8 mouse cellular contexts compared by ENCODE assay signal in genomic region chr6:67266664-67267407, GRCm38 (mm10). TPM values are rescaled to one million over a fixed set of nuclear protein-coding genes. Genes with fewer than 3 reads are reported as not detected.
DNase-seq lines count a peak whose midpoint lies in the region; ATAC-seq and TF ChIP-seq lines count a peak whose summit lies in the region.

No protein-coding gene starts in this region.

- TF ChIP-seq CTCF in G1E (IDR thresholded peaks at IDR 0.05; ENCODE audit: low read depth, low read length) = no peak
- no peak for TF ChIP-seq CTCF in layer of hippocampus, adult 2 months (conservative IDR thresholded peaks at IDR 0.05)
- no peak for TF ChIP-seq CTCF in lung, embryonic 14.5 days (IDR thresholded peaks at IDR 0.05; ENCODE audit: low read depth)
- TF ChIP-seq CTCF in olfactory bulb, adult 2 months (IDR thresholded peaks at IDR 0.05; ENCODE audit: insufficient read depth, low read depth, low read length) = no peak
- peak; percentile 63; the same call in 1 of the 2 replicates for TF ChIP-seq CTCF in thymus, adult 2 months (IDR thresholded peaks at IDR 0.05; ENCODE audit: borderline replicate concordance, control insufficient read depth, extremely low read depth, insufficient read depth, low read length, poor library complexity)

- TF ChIP-seq POLR2A in olfactory bulb, adult 2 months (IDR thresholded peaks at IDR 0.05; ENCODE audit: insufficient read depth, low read depth, low read length) = peak; percentile 83
- TF ChIP-seq POLR2A in thymus, adult 2 months (IDR thresholded peaks at IDR 0.05; ENCODE audit: control insufficient read depth, extremely low read depth, insufficient read depth, low read length, poor library complexity) = peak; percentile 81

- peak overlapping the region; percentile 91 for H3K27ac ChIP-seq in forebrain, embryonic 16.5 days (ENCODE audit: low read length)
- peak overlapping the region; percentile 93 for H3K27ac ChIP-seq in layer of hippocampus, adult 2 months
- peak overlapping the region; percentile 89 for H3K27ac ChIP-seq in lung, embryonic 14.5 days (ENCODE audit: low read depth)
- peak overlapping the region; percentile 60 for H3K27ac ChIP-seq in olfactory bulb, adult 2 months (ENCODE audit: insufficient read depth, low read depth, low read length)
- peak overlapping the region; percentile 78 for H3K27ac ChIP-seq in thymus, adult 2 months (ENCODE audit: control insufficient read depth, insufficient read depth, low read length)

- intact Hi-C loops in heart, postnatal 36 days (cut with DNase I) = loop anchor here (2.0 to 10.0 kb wide), 5 partner anchors 38 to 732 kb away; partner anchors contain the start of genes Gadd45a and Mad2l1

- no peaks in the 10 kb centered on the region for H3K9me3 ChIP-seq in G1E (replicated peaks)
- no peaks in the 10 kb centered on the region for H3K9me3 ChIP-seq in forebrain, embryonic 16.5 days (ENCODE audit: control insufficient read depth, low read length)
- H3K9me3 ChIP-seq in lung, embryonic 14.5 days (ENCODE audit: low read depth, low read length) = no peaks in the 10 kb centered on the region

- peak; percentile 84 for ATAC-seq in G1E (ENCODE audit: extremely low read depth, insufficient number of reproducible peaks, low FRiP score, poor library complexity, severe bottlenecking)
- peak; percentile 100 for ATAC-seq in forebrain, embryonic 16.5 days
- peak; percentile 100 for ATAC-seq in lung, embryonic 14.5 days (ENCODE audit: insufficient read depth)

- WGBS in forebrain, embryonic 16.5 days = under 1% methylated on average over 68 of the region's 68 CpGs
- under 1% methylated on average over 68 of the region's 68 CpGs for WGBS in lung, embryonic 14.5 days
- WGBS in olfactory bulb, adult 2 months = under 1% methylated on average over 68 of the region's 68 CpGs
- WGBS in thymus, adult 2 months = under 1% methylated on average over 68 of the region's 68 CpGs

- DNase-seq in G1E (ENCODE audit: low spot score) = peak; percentile 82
- peak; percentile 95 to 99 for DNase-seq in cerebellum, adult 18-20 months
- peak; percentile 91 for DNase-seq in heart, postnatal 36 days
- DNase-seq in layer of hippocampus, adult 2 months (ENCODE audit: low spot score in 2 of 2) = peak; percentile 95 to 98
- peak; percentile 98 for DNase-seq in lung, embryonic 14.5 days
- DNase-seq in thymus, adult 2 months = peak; percentile 98

- peaks cover 23% of the 10 kb centered on the region for H3K4me1 ChIP-seq in G1E (ENCODE audit: insufficient read depth, low read depth, low read length)
- peaks cover 9% of the 10 kb centered on the region for H3K4me1 ChIP-seq in forebrain, embryonic 16.5 days (replicated peaks; ENCODE audit: control insufficient read depth, insufficient read depth, low read length)
- H3K4me1 ChIP-seq in lung, embryonic 14.5 days (ENCODE audit: insufficient read depth) = no peaks in the 10 kb centered on the region
- H3K4me1 ChIP-seq in olfactory bulb, adult 2 months (ENCODE audit: control insufficient read depth, insufficient read depth, low read length) = peaks cover 2% of the 10 kb centered on the region; the same call in 1 of the 2 replicates
- H3K4me1 ChIP-seq in thymus, adult 2 months (replicated peaks; ENCODE audit: control insufficient read depth, insufficient read depth, low read length) = no peaks in the 10 kb centered on the region

- H3K36me3 ChIP-seq in G1E (replicated peaks) = peaks cover 15% of the 10 kb centered on the region
- peaks cover 4% of the 10 kb centered on the region; the same call in 1 of the 2 replicates for H3K36me3 ChIP-seq in forebrain, embryonic 16.5 days (ENCODE audit: control insufficient read depth, insufficient read depth)
- H3K36me3 ChIP-seq in lung, embryonic 14.5 days (ENCODE audit: insufficient read depth) = peaks cover 6% of the 10 kb centered on the region
- peaks cover 6% of the 10 kb centered on the region for H3K36me3 ChIP-seq in thymus, adult 2 months (ENCODE audit: control insufficient read depth, insufficient read depth, low read length)

- peak overlapping the region; percentile 96 for H3K4me3 ChIP-seq in G1E (ENCODE audit: low read depth, low read length)
- peak overlapping the region; percentile 90 for H3K4me3 ChIP-seq in forebrain, embryonic 16.5 days (replicated peaks; ENCODE audit: low read length)
- peak overlapping the region; percentile 85 for H3K4me3 ChIP-seq in layer of hippocampus, adult 2 months
- H3K4me3 ChIP-seq in lung, embryonic 14.5 days (ENCODE audit: low read depth, low read length) = peak overlapping the region; percentile 99
- peak overlapping the region; percentile 68 for H3K4me3 ChIP-seq in olfactory bulb, adult 2 months (ENCODE audit: insufficient read depth, low read depth, low read length)
- H3K4me3 ChIP-seq in thymus, adult 2 months (ENCODE audit: control insufficient read depth, insufficient read depth, low read length) = peak overlapping the region; percentile 69

- no peaks in the 10 kb centered on the region for H3K27me3 ChIP-seq in G1E (ENCODE audit: insufficient read depth, low read length)
- H3K27me3 ChIP-seq in forebrain, embryonic 16.5 days (replicated peaks; ENCODE audit: control insufficient read depth, insufficient read depth, low read length) = no peaks in the 10 kb centered on the region
- H3K27me3 ChIP-seq in lung, embryonic 14.5 days (ENCODE audit: insufficient read depth, low read length) = no peaks in the 10 kb centered on the region
- H3K27me3 ChIP-seq in thymus, adult 2 months (ENCODE audit: control insufficient read depth, insufficient read depth, low read length) = no peaks in the 10 kb centered on the region

- peak overlapping the region; percentile 70 for H3K4me2 ChIP-seq in forebrain, embryonic 16.5 days (ENCODE audit: low read length)
- peak overlapping the region; percentile 65 for H3K4me2 ChIP-seq in lung, embryonic 14.5 days

- peak overlapping the region; percentile 97 for H3K9ac ChIP-seq in forebrain, embryonic 16.5 days (replicated peaks; ENCODE audit: low read depth, low read length)
- peak overlapping the region; percentile 100 for H3K9ac ChIP-seq in lung, embryonic 14.5 days

RNA-seq across cellular contexts. Expression of gene Serbp1, which starts 28.9 kb away (rescaled TPM):
- total RNA-seq in G1E (2014; fragmentation: Nextera tagmentation) (1,171 and 1,332 TPM in 2 replicates), G1E (2017) (1,188 and 1,473 TPM in 2 replicates)
- polyA plus RNA-seq in G1E (2012) = 2,449 and 2,463 TPM in 2 replicates
- polyA plus RNA-seq in forebrain, embryonic 16.5 days (2015; fragmentation: Nextera tagmentation; extraction: Ambion mirVana) = 291 and 315 TPM in 2 replicates
- 100 to 1,000 TPM; 201 to 234 TPM for total RNA-seq in heart, postnatal 36 days (2021)
- 100 to 1,000 TPM; 214 to 221 TPM for total RNA-seq in layer of hippocampus, adult 2 months (2021)
- polyA plus RNA-seq in lung, embryonic 14.5 days (2014; fragmentation: Nextera tagmentation; extraction: Ambion mirVana) = 503 and 516 TPM in 2 replicates
- not detected in 2 replicates for polyA plus RNA-seq in olfactory bulb, adult 2 months (2012; ENCODE audit: insufficient read depth, insufficient read length, low replicate concordance, missing spikeins)
- polyA plus RNA-seq in thymus, adult 2 months (2012; rRNA removed) = 95.1 and 109 TPM in 2 replicates

Comparison
In these comparisons a context has a peak if more than half of its experiments do, and no peak if none do; other contexts are left out.
1. Peak in every context shown above with its lines: DNase-seq, ATAC-seq, H3K4me3 ChIP-seq and H3K27ac ChIP-seq.